Mouse (Mus musculus) megakaryocyte, embryonic 14.5 days (primary cell): ENCODE results near the gene Wapl. TPM values are rescaled to one million over a fixed set of nuclear protein-coding genes. Genes with fewer than 3 reads are reported as not detected.

Experiments
- H3K27me3 ChIP-seq: replicated peaks from 2 replicates; pipeline ENCODE3; 2012; ENCODE audit warnings: inconsistent platforms
- H3K36me3 ChIP-seq: replicated peaks from 2 replicates; pipeline ENCODE3; 2012; ENCODE audit warnings: low read length, inconsistent platforms, mixed read lengths
- H3K4me1 ChIP-seq: 2 replicates; pipeline ENCODE4 v1.6.1; 2012; ENCODE audit warnings: inconsistent platforms
- H3K4me3 ChIP-seq: replicated peaks from 2 replicates; pipeline ENCODE3; 2012; ENCODE audit warnings: moderate library complexity, mild to moderate bottlenecking, inconsistent platforms
- H3K9me3 ChIP-seq: 2 replicates; pipeline ENCODE4 v1.6.1; 2012; ENCODE audit warnings: inconsistent platforms
- FLI1 ChIP-seq: IDR thresholded peaks from 2 replicates; pipeline ENCODE4 v1.6.1; 2012; ENCODE audit warnings: low read length, inconsistent platforms, mixed read lengths
- GATA1 ChIP-seq: IDR thresholded peaks from 3 replicates; pipeline ENCODE4 v1.6.1; 2012; ENCODE audit warnings: mixed read lengths, low read length, inconsistent platforms, borderline replicate concordance
- polyA plus RNA-seq: library from polyadenylated mRNA; stranded (reverse); fragments of >175 nt; gene quantifications from 2 replicates; pipeline ENCODE4 v1.2.3, GENCODE M21; 2012; ENCODE audit warnings: low replicate concordance; ENCODE audit not compliant: insufficient read depth

The Wapl gene
- 2.2 and 3.7 TPM in 2 replicates for polyA plus RNA-seq

DNA sequence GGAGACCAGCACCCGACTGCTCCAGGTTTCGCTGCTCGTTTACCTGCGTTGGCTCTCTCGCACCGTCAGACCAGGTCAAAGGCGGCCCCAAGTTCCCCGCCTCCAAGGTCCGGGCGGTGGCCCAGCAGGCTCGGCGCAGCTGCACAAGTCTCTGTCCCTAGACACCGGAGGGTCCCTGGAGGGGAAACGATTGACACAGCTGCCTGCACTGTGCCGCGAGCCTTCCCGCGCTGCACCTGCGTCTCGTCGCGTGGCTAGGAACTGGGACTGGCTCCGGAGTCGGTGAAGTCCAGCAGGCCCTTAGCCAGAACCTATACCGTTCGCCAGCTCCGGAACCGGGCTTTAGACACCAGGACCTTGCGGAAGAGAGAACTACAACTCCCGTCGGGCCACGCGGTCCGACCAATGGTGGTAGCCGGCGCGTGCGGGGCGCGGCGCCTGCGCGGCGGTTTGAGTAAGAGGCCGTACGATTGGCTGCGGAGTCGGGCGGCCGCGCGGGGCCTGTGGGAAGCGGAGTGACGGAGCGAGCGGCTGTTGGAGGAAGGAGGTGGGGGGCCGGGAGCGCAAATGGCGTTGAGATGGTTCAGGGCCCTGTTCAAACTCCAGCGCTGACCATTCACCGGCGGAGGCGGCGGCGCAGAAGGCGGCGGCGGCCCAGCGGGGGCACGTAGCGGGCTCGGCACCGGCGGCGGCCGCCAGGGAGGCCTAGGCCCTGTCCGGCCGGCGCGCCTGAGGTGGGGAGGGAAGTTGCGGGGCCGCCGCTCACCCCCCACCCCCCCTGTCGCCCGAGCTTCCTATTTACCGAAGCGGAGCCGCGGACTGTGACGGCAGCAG lies at the start of gene Wapl:
Wapl (plus strand) TSS at position 534 of the 834 bp plus-strand sequence.
- TF ChIP-seq GATA1 (no peak), FLI1 (no peak)
- H3K4me1 ChIP-seq = peaks cover 50% of the 10 kb centered on the region

DNA sequence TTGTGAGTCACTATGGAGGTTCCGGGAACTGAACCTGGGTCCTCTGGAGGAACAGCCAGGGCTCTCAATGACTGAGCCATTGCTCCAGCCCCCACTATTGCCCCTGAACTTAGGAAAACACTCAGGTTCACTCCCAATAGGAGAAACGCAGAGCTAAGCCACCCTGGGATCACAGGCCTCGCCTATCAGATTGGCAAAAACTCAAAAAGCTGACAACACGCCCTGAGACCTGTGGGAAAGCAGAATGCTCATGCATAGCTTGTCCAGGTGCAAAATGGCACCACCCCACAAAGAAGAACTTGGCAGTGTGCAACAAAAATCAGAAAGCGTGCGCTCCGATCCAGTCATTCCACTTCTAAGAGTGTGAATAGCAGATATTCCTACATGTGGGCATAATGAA lies 46.9 kb upstream of the Wapl start:
- TF ChIP-seq GATA1 = no peak
- TF ChIP-seq FLI1 = no peak
- H3K27me3 ChIP-seq = peaks cover 2% of the 10 kb centered on the region
- H3K36me3 ChIP-seq = no peaks in the 10 kb centered on the region
- peaks cover 25% of the 10 kb centered on the region for H3K4me1 ChIP-seq
- H3K9me3 ChIP-seq = no peaks in the 10 kb centered on the region
- no peak overlapping the region for H3K4me3 ChIP-seq

More for the DNA sequence above, at the start of gene Wapl:
- no peaks in the 10 kb centered on the region for H3K9me3 ChIP-seq
- no peaks in the 10 kb centered on the region for H3K27me3 ChIP-seq
- H3K36me3 ChIP-seq = peaks cover 34% of the 10 kb centered on the region
- H3K4me3 ChIP-seq = peak within 1 kb of the TSS; percentile 100

DNA sequence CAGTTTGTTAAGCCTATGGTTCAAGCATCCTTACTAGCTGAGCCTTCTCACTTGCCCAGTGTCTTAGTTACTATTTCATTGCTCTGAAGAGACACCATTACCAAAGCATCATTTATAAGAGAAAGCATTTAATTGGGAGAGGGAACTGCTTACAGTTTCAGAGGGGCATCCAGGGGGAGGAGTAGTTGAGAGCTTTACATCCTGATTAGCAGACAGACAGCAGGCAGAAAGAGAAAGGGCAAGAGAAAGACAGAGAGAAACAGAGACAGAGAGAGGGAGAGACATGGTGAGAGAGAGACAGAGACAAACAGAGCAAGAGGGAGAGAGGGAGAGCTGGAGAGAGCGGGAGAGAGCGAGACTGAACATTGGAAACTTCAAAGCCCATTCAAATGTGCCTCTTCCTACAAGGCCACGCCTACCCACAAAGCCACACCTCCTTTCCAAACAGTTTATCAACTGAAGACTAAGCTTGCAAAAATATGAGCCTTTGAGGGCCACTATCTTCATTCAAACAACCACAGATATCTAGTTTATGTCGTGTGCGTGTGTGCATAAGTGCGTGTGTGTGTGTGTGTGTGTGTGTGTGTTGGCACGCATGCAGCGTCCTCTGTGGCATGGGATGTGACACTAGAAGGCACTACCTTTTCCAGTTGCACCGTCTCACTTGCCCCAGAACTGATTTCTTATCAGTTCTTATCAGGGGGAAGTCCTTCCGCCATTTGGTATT lies 40.8 kb upstream of the Wapl start:
- TF ChIP-seq FLI1 = no peak
- Histone ChIP-seq H3K9me3 (no peaks in the 10 kb centered on the region), H3K36me3 (no peaks in the 10 kb centered on the region), H3K27me3 (peaks cover 2% of the 10 kb centered on the region), H3K4me1 (peaks cover 26% of the 10 kb centered on the region), H3K4me3 (no peak overlapping the region)

DNA sequence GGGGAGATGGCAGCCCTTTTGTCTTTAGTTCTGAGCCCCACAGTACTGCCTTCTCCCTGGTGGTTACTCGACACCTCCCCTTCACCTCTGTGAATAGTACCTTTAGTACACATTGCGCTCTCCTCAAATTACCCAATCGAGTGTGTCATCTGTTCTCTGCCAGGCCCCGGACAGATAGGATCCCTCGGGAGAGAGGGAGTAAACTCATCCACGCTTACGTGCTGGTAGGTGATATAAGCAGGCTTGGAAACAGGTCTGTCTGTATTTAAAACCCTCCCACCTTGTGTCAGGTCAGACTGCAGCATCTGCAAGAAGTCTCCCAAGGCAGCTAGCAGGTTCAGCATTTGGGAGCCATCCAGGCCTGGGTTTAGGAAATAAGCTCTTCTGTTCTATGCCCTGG lies 38.5 kb upstream of the Wapl start:
- H3K4me3 ChIP-seq = no peak overlapping the region
- H3K27me3 ChIP-seq = peaks cover 2% of the 10 kb centered on the region
- no peak for TF ChIP-seq GATA1
- TF ChIP-seq FLI1 = no peak
- H3K36me3 ChIP-seq = no peaks in the 10 kb centered on the region
- H3K9me3 ChIP-seq = no peaks in the 10 kb centered on the region
- peaks cover 20% of the 10 kb centered on the region for H3K4me1 ChIP-seq

DNA sequence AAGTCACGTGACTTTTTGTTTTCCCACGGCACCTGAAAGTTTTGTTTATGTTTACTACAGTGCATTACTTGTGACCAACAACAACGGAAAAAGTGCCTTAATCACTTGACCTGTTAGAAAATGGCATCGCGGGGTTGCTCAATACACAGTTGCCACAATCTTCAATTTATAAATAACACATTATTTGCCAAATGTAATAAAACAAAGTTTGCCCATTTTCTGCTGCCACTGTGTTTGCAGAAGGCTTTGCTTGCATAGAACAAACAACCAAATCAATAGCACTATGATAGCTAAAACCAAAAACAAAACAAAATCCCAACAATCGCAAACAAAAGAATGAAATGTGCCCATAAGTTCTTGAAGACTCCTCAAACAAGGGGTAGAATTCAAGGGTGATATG lies 38.0 kb upstream of the Wapl start:
- H3K27me3 ChIP-seq = no peaks in the 10 kb centered on the region
- no peaks in the 10 kb centered on the region for H3K9me3 ChIP-seq
- no peak for TF ChIP-seq GATA1
- no peak for TF ChIP-seq FLI1
- no peak overlapping the region for H3K4me3 ChIP-seq
- peaks cover 20% of the 10 kb centered on the region for H3K4me1 ChIP-seq
- no peaks in the 10 kb centered on the region for H3K36me3 ChIP-seq

DNA sequence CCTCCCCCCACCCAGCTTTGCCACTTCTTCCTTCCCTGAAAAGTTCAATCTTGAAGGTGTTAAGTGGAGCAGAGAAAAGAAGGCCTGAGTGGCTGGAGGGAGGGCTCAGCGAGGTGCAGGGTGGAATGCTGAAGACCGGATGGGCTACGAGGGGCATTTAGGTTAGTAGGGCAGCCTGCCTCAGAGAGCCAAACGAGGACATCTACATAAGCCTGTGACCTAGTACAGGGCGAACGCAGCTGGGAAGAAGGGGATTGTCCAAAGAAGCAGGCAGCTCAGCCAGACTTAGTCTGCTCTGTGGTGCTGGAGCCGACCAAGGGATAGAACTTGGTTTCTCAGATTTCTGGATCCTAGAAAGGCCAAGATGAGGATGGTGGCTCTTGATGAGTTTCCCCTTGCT lies 29.6 kb upstream of the Wapl start:
- Histone ChIP-seq H3K27me3 (peaks cover 3% of the 10 kb centered on the region), H3K4me1 (peaks cover 37% of the 10 kb centered on the region), H3K4me3 (no peak overlapping the region), H3K36me3 (no peaks in the 10 kb centered on the region), H3K9me3 (no peaks in the 10 kb centered on the region)
- TF ChIP-seq FLI1 = no peak
- no peak for TF ChIP-seq GATA1

DNA sequence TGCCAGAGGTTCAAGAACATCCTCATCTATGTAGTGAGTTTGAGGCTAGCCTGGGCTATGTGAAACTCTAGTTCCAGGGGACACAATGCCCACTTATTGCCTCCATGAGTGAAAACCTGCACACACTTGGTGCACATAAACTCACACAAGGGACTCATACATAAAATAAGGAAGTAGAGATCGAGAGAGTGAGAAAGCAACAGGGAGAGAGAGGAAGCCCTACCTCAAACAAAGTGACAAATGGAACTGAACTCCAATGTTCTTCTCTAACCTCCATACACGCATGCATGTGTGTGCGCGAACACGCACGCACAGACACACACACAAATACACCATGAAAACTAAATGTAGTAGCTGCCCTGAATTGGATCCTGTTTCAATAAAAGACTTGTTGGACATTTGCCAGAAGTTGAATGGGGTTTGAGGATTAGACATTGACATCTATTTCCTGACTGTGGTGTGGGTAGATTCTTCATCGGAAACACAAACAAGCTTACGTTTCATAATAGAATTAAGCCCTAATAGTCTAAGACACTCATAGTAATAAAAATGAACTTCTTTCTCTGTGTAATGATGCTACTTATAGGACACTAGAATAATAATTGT lies 25.8 kb upstream of the Wapl start:
- Histone ChIP-seq H3K4me3 (no peak overlapping the region), H3K4me1 (peaks cover 31% of the 10 kb centered on the region), H3K36me3 (no peaks in the 10 kb centered on the region), H3K9me3 (0 out of 2 replicates have a peak, but pooled peaks cover 4% of the 10 kb centered on the region), H3K27me3 (peaks cover 3% of the 10 kb centered on the region)
- TF ChIP-seq GATA1 = no peak
- TF ChIP-seq FLI1 = no peak

DNA sequence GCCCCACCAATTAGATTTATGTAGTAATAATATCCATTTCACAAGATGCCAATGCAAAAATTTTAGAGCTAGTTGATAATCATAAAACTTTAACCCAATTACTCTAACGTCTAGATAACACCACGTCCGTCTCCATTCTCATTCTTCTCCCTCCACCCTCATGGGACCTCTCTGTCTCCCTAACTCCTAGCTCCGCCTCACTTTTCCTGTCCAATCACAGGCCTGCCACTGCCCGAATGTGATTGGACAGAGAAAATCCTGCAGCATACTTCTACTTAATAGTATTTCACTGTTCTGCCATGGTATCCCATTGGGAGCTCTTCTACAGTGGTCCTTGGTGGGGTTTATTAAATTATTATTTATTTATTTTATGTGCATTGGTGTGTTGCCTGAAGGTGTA lies 16.6 kb upstream of the Wapl start:
- Histone ChIP-seq H3K27me3 (no peaks in the 10 kb centered on the region), H3K4me3 (no peak overlapping the region), H3K4me1 (peaks cover 38% of the 10 kb centered on the region), H3K36me3 (peaks cover 11% of the 10 kb centered on the region), H3K9me3 (peaks cover 14% of the 10 kb centered on the region)
- TF ChIP-seq GATA1 = no peak
- TF ChIP-seq FLI1 = no peak

DNA sequence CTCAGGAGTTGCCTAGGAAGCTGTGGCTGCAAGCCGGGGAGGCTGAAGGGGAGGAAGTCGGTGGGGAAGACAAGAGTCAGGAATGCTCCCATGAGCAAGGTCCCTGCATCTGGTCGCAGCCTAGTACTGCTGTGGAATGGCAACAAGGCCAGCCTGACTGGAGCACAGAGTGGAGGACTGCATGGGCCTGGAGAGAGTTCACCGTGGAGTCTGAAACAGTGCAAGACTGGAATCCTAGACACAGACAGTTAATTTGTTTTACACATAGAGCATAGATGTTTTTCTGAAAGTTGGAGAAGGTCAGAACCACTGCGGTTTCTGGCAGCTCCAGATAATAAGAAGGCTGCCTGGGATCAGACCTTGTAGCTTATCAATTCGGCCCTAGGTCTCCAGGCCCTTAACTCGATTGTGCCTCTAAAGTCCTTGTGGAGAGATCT lies 13.4 kb upstream of the Wapl start:
- Histone ChIP-seq H3K9me3 (peaks cover 2% of the 10 kb centered on the region; the same call in 1 of the 2 replicates), H3K36me3 (peaks cover under 1% of the 10 kb centered on the region), H3K27me3 (no peaks in the 10 kb centered on the region), H3K4me3 (peak overlapping the region; percentile 92), H3K4me1 (peaks cover 66% of the 10 kb centered on the region)
- TF ChIP-seq GATA1 (no peak), FLI1 (no peak)
